Mouse (Mus musculus) embryonic fibroblast, embryonic 13.5 days (primary cell): ENCODE data around the gene Gpat2. TPM values are rescaled to one million over a fixed set of nuclear protein-coding genes. Genes with fewer than 3 reads are reported as not detected.
A peak's percentile ranks its signal among the peaks of the same experiment; 100 is the strongest.

Source experiments
- H3K27ac ChIP-seq: 2 replicates; pipeline ENCODE4 v1.5.1; 2012; ENCODE audit warnings: low read length, control low read depth, inconsistent platforms; ENCODE audit not compliant: insufficient read depth
- H3K4me1 ChIP-seq: 2 replicates; pipeline ENCODE4 v1.6.1; 2011; ENCODE audit warnings: low read length; ENCODE audit not compliant: control insufficient read depth, insufficient read depth
- H3K4me3 ChIP-seq: 2 replicates; pipeline ENCODE4 v1.5.1; 2011; ENCODE audit warnings: mild to moderate bottlenecking, control low read depth, low read length; ENCODE audit not compliant: insufficient read depth
- CTCF ChIP-seq: IDR thresholded peaks from 2 replicates; pipeline ENCODE4 v1.5.1; 2011; ENCODE audit warnings: mild to moderate bottlenecking, control low read depth, low read length, moderate library complexity, borderline replicate concordance; ENCODE audit not compliant: insufficient read depth
- POLR2A ChIP-seq: IDR thresholded peaks from 2 replicates; pipeline ENCODE4 v1.6.1; 2011; ENCODE audit warnings: low read depth, mild to moderate bottlenecking, control low read depth, low read length, moderate library complexity
- polyA plus RNA-seq: library from polyadenylated mRNA; stranded (reverse); fragments of >200 nt; gene quantifications from 2 replicates; pipeline ENCODE4 v1.2.4, GENCODE M21; 2011; ENCODE audit warnings: low read depth; ENCODE audit not compliant: missing spikeins, insufficient read length

Gpat2 gene
- polyA plus RNA-seq, 1 experiment: not detected

- H3K27ac ChIP-seq: no peak overlapping the region
- H3K4me1 ChIP-seq: no peaks in the 10 kb centered on the region
- no peak overlapping the region for H3K4me3 ChIP-seq
- no peak for TF ChIP-seq POLR2A
- TF ChIP-seq CTCF: no peak
Observed at GRCm38 (mm10) chr2:127391323-127391722, 33.7 kb upstream of the Gpat2 start.

GRCm38 (mm10) chr2:127394606-127395161, 30.3 kb upstream of the Gpat2 start:
- no peak overlapping the region for H3K27ac ChIP-seq
- H3K4me1 ChIP-seq: no peaks in the 10 kb centered on the region
- no peak overlapping the region for H3K4me3 ChIP-seq
- TF ChIP-seq POLR2A: no peak
- no peak for TF ChIP-seq CTCF

GRCm38 (mm10) chr2:127398738-127399137, 26.3 kb upstream of the Gpat2 start:
- H3K4me1 ChIP-seq: no peaks in the 10 kb centered on the region
- H3K27ac ChIP-seq: no peak overlapping the region
- H3K4me3 ChIP-seq: no peak overlapping the region
- no peak for TF ChIP-seq POLR2A
- no peak for TF ChIP-seq CTCF

- H3K4me3 ChIP-seq: no peak overlapping the region
- no peak overlapping the region for H3K27ac ChIP-seq
- H3K4me1 ChIP-seq: no peaks in the 10 kb centered on the region
- TF ChIP-seq CTCF (no peak), POLR2A (no peak)
Observed at GRCm38 (mm10) chr2:127411126-127411525, 13.9 kb upstream of the Gpat2 start.

GRCm38 (mm10) chr2:127415806-127416205, 9.2 kb upstream of the Gpat2 start:
- Histone ChIP-seq H3K4me1 (no peaks in the 10 kb centered on the region), H3K27ac (no peak overlapping the region), H3K4me3 (no peak overlapping the region)
- TF ChIP-seq CTCF (no peak), POLR2A (no peak)

DNA sequence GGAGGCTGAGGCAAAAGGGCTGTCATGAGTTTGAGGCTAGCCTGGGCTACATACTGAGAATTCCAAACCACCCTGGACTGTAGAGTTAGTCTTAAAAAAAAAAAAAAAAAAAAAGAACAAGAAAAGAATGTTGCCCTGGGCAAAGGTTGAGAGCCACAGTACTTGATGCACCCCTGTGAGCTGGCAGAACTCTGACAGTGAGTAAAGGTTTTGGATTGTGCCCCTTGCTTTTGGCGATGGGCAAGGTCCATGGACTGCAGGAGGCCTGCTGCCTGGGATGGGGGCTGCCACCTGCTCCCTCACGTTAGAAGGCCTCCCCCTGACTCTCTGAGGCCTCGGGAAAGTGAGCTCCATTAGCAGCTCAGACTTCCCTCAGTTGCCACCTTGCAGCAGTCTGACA, 8.3 kb upstream of the Gpat2 start:
- Histone ChIP-seq H3K4me3 (no peak overlapping the region), H3K4me1 (no peaks in the 10 kb centered on the region), H3K27ac (no peak overlapping the region)
- no peak for TF ChIP-seq CTCF
- no peak for TF ChIP-seq POLR2A

- H3K27ac ChIP-seq: no peak overlapping the region
- no peaks in the 10 kb centered on the region for H3K4me1 ChIP-seq
- TF ChIP-seq CTCF (no peak), POLR2A (no peak)
- no peak overlapping the region for H3K4me3 ChIP-seq
Observed at GRCm38 (mm10) chr2:127418266-127418970, 6.6 kb upstream of the Gpat2 start.

DNA sequence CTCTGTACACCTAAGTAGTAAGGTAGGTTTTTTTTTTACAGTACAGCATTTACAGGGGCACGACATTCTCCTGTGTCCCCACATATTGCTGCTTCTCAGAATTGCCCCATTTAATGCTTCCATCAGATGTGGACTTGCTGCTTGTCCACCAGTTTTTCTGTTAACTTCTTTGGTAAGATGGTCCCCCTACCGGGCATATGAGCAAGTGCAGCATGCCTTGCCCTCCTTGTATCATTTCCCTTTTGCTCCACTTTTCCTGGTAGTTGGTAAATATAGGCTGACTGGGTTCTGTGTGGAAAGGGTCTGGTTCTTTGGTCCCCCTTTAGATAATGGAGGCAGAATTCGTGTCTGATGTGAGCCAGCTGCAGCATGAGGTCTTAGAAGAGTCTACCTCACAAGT, 5.2 kb downstream of the Gpat2 start:
- H3K4me1 ChIP-seq: no peaks in the 10 kb centered on the region
- no peak overlapping the region for H3K27ac ChIP-seq
- no peak overlapping the region for H3K4me3 ChIP-seq
- no peak for TF ChIP-seq POLR2A
- TF ChIP-seq CTCF: peak; percentile 24; the same call in 1 of the 2 replicates

- Histone ChIP-seq H3K4me1 (no peaks in the 10 kb centered on the region), H3K4me3 (no peak overlapping the region), H3K27ac (no peak overlapping the region)
- TF ChIP-seq POLR2A: no peak
- no peak for TF ChIP-seq CTCF
Observed at GRCm38 (mm10) chr2:127433487-127434295, 8.7 kb downstream of the Gpat2 start.

DNA sequence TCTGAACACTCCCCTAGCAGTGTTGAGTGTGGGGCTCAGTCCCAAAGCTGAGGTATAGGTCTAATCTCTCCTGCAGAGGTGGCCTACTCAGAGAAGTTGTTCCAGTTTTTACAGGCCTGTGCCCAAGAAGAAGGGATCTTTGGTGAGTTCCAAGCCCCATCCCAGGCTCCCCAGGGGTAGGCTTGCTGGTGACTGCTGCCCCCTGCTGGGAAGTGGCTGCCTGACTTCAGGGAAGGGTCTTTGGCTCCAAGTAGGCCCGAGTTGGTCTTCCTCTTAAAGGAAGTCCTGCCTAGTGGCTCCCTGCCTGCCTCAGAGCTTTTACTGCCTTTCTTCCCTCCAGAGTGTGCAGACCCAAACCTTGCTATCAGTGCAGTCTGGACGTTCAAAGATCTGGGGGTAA, 10.1 kb downstream of the Gpat2 start:
- TF ChIP-seq CTCF: peak; percentile 53; the same call in 1 of the 2 replicates
- no peak for TF ChIP-seq POLR2A

More for the DNA sequence above, 10.1 kb downstream of the Gpat2 start:
- H3K4me1 ChIP-seq: no peaks in the 10 kb centered on the region
- no peak overlapping the region for H3K27ac ChIP-seq
- no peak overlapping the region for H3K4me3 ChIP-seq
